Mouse (Mus musculus) testis, adult 2 months (tissue): Measurements from ENCODE around the gene Fmo2.

ENCODE experiments used
- CTCF ChIP-seq: fragments of 200-500 bp; IDR thresholded peaks from 2 replicates; pipeline ENCODE4 v1.5.1; 2012; ENCODE audit warnings: low read depth, mild to moderate bottlenecking, inconsistent platforms, low read length, moderate library complexity; ENCODE audit not compliant: control insufficient read depth, insufficient read depth, insufficient replicate concordance
- POLR2A ChIP-seq: fragments of 200-500 bp; IDR thresholded peaks from 2 replicates; pipeline ENCODE4 v1.6.1; 2012; ENCODE audit warnings: low read depth, mild to moderate bottlenecking, inconsistent platforms, low read length, moderate library complexity; ENCODE audit not compliant: control insufficient read depth

DNA sequence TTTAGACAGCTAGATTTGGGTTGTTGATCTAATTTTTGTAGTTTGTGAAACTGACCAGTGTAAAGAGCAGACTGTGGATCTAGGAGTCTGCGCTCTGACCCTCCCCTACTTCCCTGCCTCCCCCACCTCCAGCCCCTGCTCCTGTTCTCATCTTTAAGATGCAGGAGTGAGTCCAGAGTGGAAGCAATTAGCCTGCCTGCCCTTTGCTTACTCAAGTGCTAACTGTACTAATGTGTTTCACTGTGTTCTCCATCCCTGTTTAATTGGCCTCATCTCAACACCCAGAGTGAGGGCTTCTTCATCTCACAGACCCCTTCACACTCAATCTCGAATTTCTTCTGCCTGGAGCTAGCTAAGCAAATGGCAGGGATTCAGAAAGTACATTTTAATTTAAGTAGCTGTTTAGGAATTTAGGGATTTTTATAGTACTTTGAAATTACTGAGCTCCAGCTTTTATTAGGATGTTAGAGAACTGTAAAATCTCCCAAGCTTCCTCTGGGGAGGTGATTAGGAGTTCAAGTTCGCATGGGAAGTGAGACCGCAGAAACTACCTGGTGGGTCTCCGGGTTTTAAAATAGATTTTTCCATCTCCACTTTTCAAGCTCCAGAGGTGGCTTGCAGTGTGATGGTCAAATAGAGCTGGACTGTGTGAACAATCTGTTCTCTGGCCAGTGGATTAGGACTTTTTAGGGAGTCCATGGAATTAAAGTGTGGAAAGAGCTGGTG, 39.6 kb upstream of the Fmo2 start:
- TF ChIP-seq CTCF, result no peak
- no peak for TF ChIP-seq POLR2A
